In the genomic region with DNA sequence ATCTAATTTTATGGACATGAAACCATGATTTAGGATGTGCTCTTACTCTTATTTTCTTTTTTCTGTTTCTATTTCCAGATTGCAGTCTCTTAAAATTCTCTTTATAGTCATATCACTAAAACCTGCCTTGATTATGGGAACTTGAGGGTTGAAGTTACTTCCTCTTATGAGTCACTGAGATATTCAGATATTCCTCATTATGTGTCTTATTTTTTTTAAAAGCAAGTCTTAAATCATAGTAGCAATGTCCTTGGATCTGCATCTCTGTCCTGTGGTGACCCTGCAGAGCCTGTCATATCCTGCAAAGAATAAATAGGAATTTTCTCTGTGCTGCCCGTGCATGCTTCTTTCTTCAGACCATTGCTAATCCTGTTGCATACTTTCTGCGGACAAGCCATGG, we compare ENCODE assay signal across 23 mouse cellular contexts. TPM values are rescaled to one million over a fixed set of nuclear protein-coding genes. Genes with fewer than 3 reads are reported as not detected.
"Had no signal": no experiment of that assay in that cellular context is flagged by ENCODE, and none has a peak within 500 bp of the region (broad histone marks: within the 10 kb centered on the region; RNA-seq: fewer than 3 reads in every experiment).

No protein-coding gene starts in this region.

- H3K4me2 ChIP-seq: kidney, embryonic 15.5 days; liver, embryonic 13.5 days; midbrain, embryonic 11.5 days; neural tube, embryonic 12.5 days; neural tube, embryonic 15.5 days; stomach, embryonic 15.5 days had no signal

- H3K9me3 ChIP-seq: kidney, embryonic 15.5 days; liver, embryonic 13.5 days; neural tube, embryonic 12.5 days; neural tube, embryonic 15.5 days; stomach, embryonic 15.5 days had no signal

- H3K9ac ChIP-seq: kidney, embryonic 15.5 days; liver, embryonic 13.5 days; neural tube, embryonic 12.5 days; neural tube, embryonic 15.5 days; stomach, embryonic 15.5 days had no signal

- DNase-seq: kidney, adult 8-10 months; kidney, postnatal 10 days; kidney, postnatal 36 days; liver, embryonic 13.5 days; lung, adult 2 months; lung, postnatal 14 days; lung, postnatal 4 days; midbrain, embryonic 14.5 days; retina, postnatal 1 day; right cerebral cortex, postnatal 25 days; spleen, adult 18-20 months; thymus, postnatal 25 days had no signal

- H3K27ac ChIP-seq: kidney, embryonic 15.5 days; liver, embryonic 13.5 days; neural tube, embryonic 12.5 days; neural tube, embryonic 15.5 days; stomach, embryonic 15.5 days had no signal

- H3K4me3 ChIP-seq: kidney, embryonic 15.5 days; liver, embryonic 13.5 days; neural tube, embryonic 12.5 days; neural tube, embryonic 15.5 days; stomach, embryonic 15.5 days had no signal

- H3K4me1 ChIP-seq: kidney, embryonic 15.5 days; liver, embryonic 13.5 days; neural tube, embryonic 12.5 days; neural tube, embryonic 15.5 days; stomach, embryonic 15.5 days had no signal

- H3K27me3 ChIP-seq: kidney, embryonic 15.5 days; liver, embryonic 13.5 days; neural tube, embryonic 12.5 days; neural tube, embryonic 15.5 days; stomach, embryonic 15.5 days had no signal

- H3K36me3 ChIP-seq: kidney, embryonic 15.5 days; liver, embryonic 13.5 days; neural tube, embryonic 12.5 days; neural tube, embryonic 15.5 days; stomach, embryonic 15.5 days had no signal

RNA-seq across cellular contexts. Expression of a gene that starts 31.2 kb away (rescaled TPM):
- polyA plus RNA-seq: kidney, embryonic 15.5 days; limb, embryonic 11.5 days; limb, embryonic 14.5 days; liver, adult 2 months; liver, embryonic 13.5 days; liver, embryonic 16.5 days; lung, adult 2 months; lung, embryonic 16.5 days; midbrain, embryonic 11.5 days; midbrain, embryonic 14.5 days; neural tube, embryonic 12.5 days; neural tube, embryonic 15.5 days; stomach, embryonic 15.5 days; thymus, postnatal 0 days had no signal
